8 mouse cellular contexts compared by ENCODE assay signal in the genomic region with DNA sequence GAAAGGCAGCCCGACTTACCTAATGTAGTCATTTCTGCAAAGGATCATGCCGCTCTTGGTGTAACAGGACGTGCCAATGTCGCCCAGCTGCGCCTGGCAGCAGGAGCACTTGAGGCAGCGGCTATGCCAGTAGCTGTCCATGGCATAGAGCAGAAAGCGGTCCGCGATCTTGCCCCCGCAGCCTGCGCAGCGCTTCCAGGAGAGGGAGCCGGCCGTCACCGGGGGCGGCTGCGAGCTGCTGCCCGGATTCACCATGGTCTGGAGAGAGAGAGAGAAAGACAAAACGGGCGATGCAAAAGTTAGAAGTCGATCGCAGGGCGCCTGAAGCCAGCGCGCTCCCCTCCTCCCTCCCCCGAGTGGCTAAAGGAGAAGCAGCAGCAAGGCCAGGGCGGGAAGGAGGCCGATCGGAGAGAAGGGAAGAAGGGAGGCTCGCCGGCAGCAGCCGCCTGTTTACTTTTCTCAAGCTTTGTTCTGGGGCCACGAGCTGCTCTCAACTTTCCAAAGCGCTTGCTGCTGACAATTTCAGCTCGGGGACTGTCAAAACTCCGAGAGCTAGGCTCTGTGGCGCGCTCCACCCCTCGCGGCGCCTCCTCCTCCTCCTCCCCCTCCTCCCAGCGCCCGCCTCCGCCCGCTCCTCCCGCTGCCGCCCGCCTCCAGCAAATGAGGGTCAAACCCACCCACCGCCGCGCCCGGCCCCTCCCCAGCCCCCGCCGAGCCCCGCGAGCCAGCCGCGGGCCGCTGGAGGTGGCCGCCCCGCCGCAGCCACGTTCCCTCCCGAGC. TPM values are rescaled to one million over a fixed set of nuclear protein-coding genes. Genes with fewer than 3 reads are reported as not detected.
DNase-seq lines count a peak whose midpoint lies in the region; ATAC-seq and TF ChIP-seq lines count a peak whose summit lies in the region.

No protein-coding gene starts in this region.

- H3K9ac ChIP-seq in forebrain, embryonic 11.5 days (ENCODE audit: low read length) = peak overlapping the region; percentile 62

- under 1% methylated on average over 59 of the region's 64 CpGs for WGBS in forebrain, embryonic 11.5 days

- peaks cover 16% of the 10 kb centered on the region for H3K4me1 ChIP-seq in bone marrow macrophage, adult 2 months (ENCODE audit: control insufficient read depth, insufficient read depth, low read length)
- peaks cover 29% of the 10 kb centered on the region for H3K4me1 ChIP-seq in forebrain, embryonic 11.5 days (replicated peaks; ENCODE audit: control insufficient read depth, insufficient read depth, low read length)

- peak overlapping the region; percentile 92 for H3K4me2 ChIP-seq in forebrain, embryonic 11.5 days (ENCODE audit: low read depth, low read length, severe bottlenecking)

- intact Hi-C loops in heart, postnatal 14 days (cut with DNase I) = loop anchor here (5.0 to 10.0 kb wide), 2 partner anchors 180 to 513 kb away; no protein-coding TSS in a partner anchor

- no peaks in the 10 kb centered on the region for H3K27me3 ChIP-seq in forebrain, embryonic 11.5 days (ENCODE audit: control insufficient read depth, insufficient read depth, low read length)

- peak overlapping the region; percentile 99 for H3K4me3 ChIP-seq in bone marrow macrophage, adult 2 months (ENCODE audit: insufficient read depth, low read length)
- H3K4me3 ChIP-seq in forebrain, embryonic 11.5 days (ENCODE audit: low read depth, low read length) = peak overlapping the region; percentile 79

- ATAC-seq in CD4-positive, CD25-positive, alpha-beta regulatory T cell, adult 4 months = peak; percentile 11
- ATAC-seq in forebrain, embryonic 11.5 days (replicated peaks; ENCODE audit: low FRiP score) = peak; percentile 18

- peak overlapping the region; percentile 83 for H3K27ac ChIP-seq in bone marrow macrophage, adult 2 months (ENCODE audit: insufficient read depth, low read depth, low read length)
- peak overlapping the region; percentile 81 for H3K27ac ChIP-seq in forebrain, embryonic 11.5 days (ENCODE audit: low read depth, low read length)

- no peaks in the 10 kb centered on the region for H3K9me3 ChIP-seq in forebrain, embryonic 11.5 days (ENCODE audit: control insufficient read depth, low read length)

- H3K36me3 ChIP-seq in forebrain, embryonic 11.5 days (ENCODE audit: control insufficient read depth, insufficient read depth, low read length) = no peaks in the 10 kb centered on the region

- no peak for TF ChIP-seq CTCF in bone marrow macrophage, adult 2 months (IDR thresholded peaks at IDR 0.05; ENCODE audit: low read depth, low read length)

- no peak for TF ChIP-seq POLR2A in bone marrow macrophage, adult 2 months (IDR thresholded peaks at IDR 0.05; ENCODE audit: borderline replicate concordance, low read depth, low read length)

- peak; percentile 94 for DNase-seq in forebrain, embryonic 11.5 days (ENCODE audit: low spot score)
- DNase-seq in heart, postnatal 14 days = peak; percentile 86 to 91
- DNase-seq in layer of hippocampus, adult 18-20 months (ENCODE audit: low spot score in 2 of 2) = peak; percentile 75 to 80
- DNase-seq in lung, postnatal 14 days = peak; percentile 89
- DNase-seq in ovary, postnatal 36 days (ENCODE audit: low spot score) = peak; percentile 90
- DNase-seq in thymus, postnatal 25 days = peak; percentile 90

RNA-seq across cellular contexts. Expression of gene Lmo4, which starts 3.0 kb away (rescaled TPM):
- 1 to 10 TPM; 9.6 to 9.8 TPM for polyA plus RNA-seq in CD4-positive, CD25-positive, alpha-beta regulatory T cell, adult 4 months (2017; shearing (Covaris generic))
- 67.1 and 69.6 TPM in 2 replicates for polyA plus RNA-seq in bone marrow macrophage, adult 2 months (2012; ENCODE audit: insufficient read depth, insufficient read length, missing spikeins)
- 50.4 and 52.8 TPM in 2 replicates for polyA plus RNA-seq in forebrain, embryonic 11.5 days (2014; fragmentation: Nextera tagmentation; extraction: Ambion mirVana)
- total RNA-seq in heart, postnatal 14 days (2021) = 10 to 100 TPM; 33.2 to 34.5 TPM
- total RNA-seq in layer of hippocampus, adult 18-20 months (2021) = 100 to 1,000 TPM; 224 to 225 TPM

Comparison
In these comparisons a context has a peak if more than half of its experiments do, and no peak if none do; other contexts are left out.
1. Peak in every context shown above with its lines: DNase-seq, ATAC-seq, H3K4me3 ChIP-seq and H3K27ac ChIP-seq.